Mouse (Mus musculus) small intestine, adult 2 months (tissue): ENCODE data around the gene Asah2.

Experiments
- CTCF ChIP-seq: fragments of 200-500 bp; IDR thresholded peaks from 2 replicates; pipeline ENCODE4 v1.5.1; 2012; ENCODE audit warnings: low read depth, mild to moderate bottlenecking, control low read depth, inconsistent platforms, low read length, moderate library complexity, mixed read lengths; ENCODE audit not compliant: insufficient replicate concordance, insufficient read length; ENCODE audit errors: extremely low read depth
- POLR2A ChIP-seq: fragments of 200-500 bp; IDR thresholded peaks from 2 replicates; pipeline ENCODE4 v1.6.1; 2012; ENCODE audit warnings: low read depth, mild to moderate bottlenecking, control low read depth, inconsistent platforms, low read length, moderate library complexity

DNA sequence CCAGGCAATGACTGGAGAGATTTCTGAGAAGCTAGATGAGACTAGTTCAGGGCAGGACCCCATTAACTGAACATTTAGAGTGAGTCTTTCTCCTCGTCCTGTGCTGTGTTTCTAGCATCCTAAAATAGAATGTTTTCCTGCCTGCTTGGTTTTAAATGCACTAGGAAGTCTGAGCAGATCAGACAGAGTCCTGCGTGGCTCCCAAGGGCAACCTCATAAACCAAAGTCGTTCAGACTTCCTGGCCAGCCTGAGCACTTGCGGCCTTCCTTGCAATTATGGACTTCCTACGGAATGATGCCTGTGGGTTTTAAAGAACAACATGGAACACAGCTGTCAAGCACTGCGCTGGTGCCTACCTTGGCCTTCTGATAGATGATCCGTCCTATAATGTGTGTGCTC, 89.4 kb downstream of the Asah2 start:
- TF ChIP-seq CTCF (no peak), POLR2A (no peak)
